Mouse (Mus musculus) B cell, adult 2 months (primary cell): ENCODE measurements around the gene Srarp.

ENCODE experiments used
- DNase-seq, 2 experiments: peaks; one replicate each; pipeline ENCODE4 v3.0.0; 2022

Gene Srarp

GRCm38 (mm10) chr4:141456193-141456938 is 20.5 kb upstream of the Srarp start:
- DNase-seq, result no peak

- DNase-seq, result no peak
Measured at GRCm38 (mm10) chr4:141455526-141455925, 19.6 kb upstream of the Srarp start.

- DNase-seq, result peak; percentile 17 to 25
Measured at GRCm38 (mm10) chr4:141454581-141455350, 18.9 kb upstream of the Srarp start.

- DNase-seq, result no peak
Measured at GRCm38 (mm10) chr4:141451916-141452450, 16.1 kb upstream of the Srarp start.

- no peak for DNase-seq
Measured at GRCm38 (mm10) chr4:141451251-141451650, 15.3 kb upstream of the Srarp start.

- DNase-seq, result no peak
Measured at GRCm38 (mm10) chr4:141446211-141446610, 10.3 kb upstream of the Srarp start.

- DNase-seq, result peak in 1 of 2 experiments; percentile 23
Measured at GRCm38 (mm10) chr4:141445328-141445720, 9.4 kb upstream of the Srarp start.

GRCm38 (mm10) chr4:141444451-141445327 is 8.8 kb upstream of the Srarp start, which contains the start of gene Zbtb17:
Gene Zbtb17 (plus strand): TSS chr4:141444654.
- peak; percentile 92 to 94 for DNase-seq

GRCm38 (mm10) chr4:141443641-141444429 is 7.9 kb upstream of the Srarp start:
- DNase-seq, result no peak

GRCm38 (mm10) chr4:141440877-141441276 is 5.0 kb upstream of the Srarp start:
- no peak for DNase-seq

- no peak for DNase-seq
Measured at GRCm38 (mm10) chr4:141439083-141439803, 3.3 kb upstream of the Srarp start.

GRCm38 (mm10) chr4:141433191-141433590 is 2.7 kb downstream of the Srarp start:
- DNase-seq, result no peak

- DNase-seq, result no peak
Measured at GRCm38 (mm10) chr4:141432666-141433065, 3.2 kb downstream of the Srarp start.

- peak; percentile 84 to 85 for DNase-seq
Measured at GRCm38 (mm10) chr4:141430997-141431396, 4.9 kb downstream of the Srarp start.

- DNase-seq, result peak in 1 of 2 experiments; percentile 28
Measured at GRCm38 (mm10) chr4:141429847-141430246, 6.1 kb downstream of the Srarp start.

GRCm38 (mm10) chr4:141429381-141429780 is 6.5 kb downstream of the Srarp start:
- no peak for DNase-seq

GRCm38 (mm10) chr4:141427921-141428320 is 8.0 kb downstream of the Srarp start:
- DNase-seq, result no peak

- DNase-seq, result no peak
Measured at GRCm38 (mm10) chr4:141426796-141427745, 8.8 kb downstream of the Srarp start.

GRCm38 (mm10) chr4:141425484-141426479 is 10.1 kb downstream of the Srarp start:
- DNase-seq, result peak; percentile 68 to 73
